ENCODE assay signal across 1 mouse cellular context in the genomic region with DNA sequence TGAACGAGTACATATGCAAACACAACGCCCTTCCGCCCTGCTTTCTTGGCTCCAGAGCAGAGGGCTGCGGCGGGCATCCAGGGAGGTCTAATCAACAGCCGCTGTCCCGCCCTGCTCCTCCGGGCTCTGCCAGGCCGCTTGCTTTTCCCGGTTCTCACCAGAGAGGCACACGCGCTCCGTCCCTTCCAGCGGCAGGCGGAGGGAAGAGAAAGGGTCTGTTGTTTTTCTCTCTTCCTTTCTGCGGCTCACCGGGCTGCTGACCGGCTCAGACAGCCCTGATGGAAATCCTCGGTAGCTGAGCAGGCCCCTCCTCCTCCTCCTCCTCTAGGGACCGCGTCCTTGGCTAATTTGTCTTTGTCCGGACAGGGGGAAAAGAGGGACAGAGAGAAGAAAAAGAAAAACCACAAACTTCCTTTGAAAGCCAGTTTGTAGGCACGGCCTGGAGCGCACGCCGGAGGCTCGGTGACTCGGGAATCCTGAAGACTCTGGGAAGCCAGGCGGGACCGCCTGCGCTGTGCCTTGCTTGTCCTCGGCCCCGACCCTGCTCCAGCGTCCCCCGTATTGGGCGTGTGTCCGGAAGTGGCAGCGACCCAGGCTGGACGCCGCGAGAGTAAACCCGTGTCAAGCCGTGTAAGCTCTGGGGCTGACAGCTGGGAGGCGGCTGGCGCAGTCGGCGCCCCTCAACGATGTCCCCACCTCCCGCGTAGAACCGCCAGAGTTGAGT.
A peak's percentile ranks its signal among the peaks of the same experiment; 100 is the strongest.
TF ChIP-seq lines count a peak whose summit lies in the region.

No protein-coding gene starts in this region.

TF ChIP-seq in CH12.LX, 34 proteins besides CTCF, POLR2A, EP300 and RAD21:
- no peak for TF ChIP-seq MAFK (IDR thresholded peaks at IDR 0.05; ENCODE audit: insufficient replicate concordance, low read length)
- TF ChIP-seq NRF1 (IDR thresholded peaks at IDR 0.05; ENCODE audit: low read depth, low read length), result no peak
- no peak for TF ChIP-seq USF1 (IDR thresholded peaks at IDR 0.05; ENCODE audit: low read depth, low read length)
- peak; percentile 20; the same call in 1 of the 2 replicates for TF ChIP-seq HCFC1 (IDR thresholded peaks at IDR 0.05; ENCODE audit: low read depth, low read length)
- TF ChIP-seq POLR2AphosphoS2 (IDR thresholded peaks at IDR 0.05; ENCODE audit: low read depth, low read length), result no peak
- no peak for TF ChIP-seq MAZ (IDR thresholded peaks at IDR 0.05; ENCODE audit: low read depth, low read length)
- TF ChIP-seq MAX (IDR thresholded peaks at IDR 0.05; ENCODE audit: low read length), result no peak
- TF ChIP-seq NELFE (IDR thresholded peaks at IDR 0.05; ENCODE audit: low read depth, low read length), result 0 out of 2 replicates have a peak, but pooled peaks have one; percentile 10
- TF ChIP-seq ZC3H11A (IDR thresholded peaks at IDR 0.05; ENCODE audit: low read depth, low read length), result no peak
- TF ChIP-seq CHD2 (IDR thresholded peaks at IDR 0.05; ENCODE audit: low read length), result 0 out of 2 replicates have a peak, but pooled peaks have one; percentile 23
- peak; percentile 36; the same call in 1 of the 2 replicates for TF ChIP-seq SIN3A (IDR thresholded peaks at IDR 0.05; ENCODE audit: low read length)
- TF ChIP-seq SMC3 (IDR thresholded peaks at IDR 0.05; ENCODE audit: low read depth, low read length), result no peak
- TF ChIP-seq ELF1 (IDR thresholded peaks at IDR 0.05; ENCODE audit: low read depth, low read length), result peak; percentile 74
- TF ChIP-seq TBP (conservative IDR thresholded peaks at IDR 0.05; ENCODE audit: low read depth, low read length), result 0 out of 2 replicates have a peak, but pooled peaks have one; percentile 34
- no peak for TF ChIP-seq PAX5 (IDR thresholded peaks at IDR 0.05; ENCODE audit: low read length)
- 0 out of 2 replicates have a peak, but pooled peaks have one; percentile 31 for TF ChIP-seq ZMIZ1 (IDR thresholded peaks at IDR 0.05; ENCODE audit: low read depth, low read length)
- TF ChIP-seq JUND (conservative IDR thresholded peaks at IDR 0.05; ENCODE audit: low read depth, low read length), result no peak
- TF ChIP-seq MXI1 (IDR thresholded peaks at IDR 0.05; ENCODE audit: low read depth, low read length), result peak; percentile 29; the same call in 1 of the 2 replicates
- TF ChIP-seq E2F4 (IDR thresholded peaks at IDR 0.05; ENCODE audit: insufficient replicate concordance, low read depth, low read length), result no peak
